Mouse (Mus musculus): ENCODE data around the gene Cdk10. TPM values are rescaled to one million over a fixed set of nuclear protein-coding genes. Genes with fewer than 3 reads are reported as not detected.

Cdk10 gene
- 69.4 and 91.1 TPM in 2 replicates for polyA plus RNA-seq (2012)

- no peak for TF ChIP-seq GATA1 (IDR thresholded peaks at IDR 0.05; ENCODE audit: low read length)
Observed at GRCm38 (mm10) chr8:123224278-123225266, at the start of gene Cdk10. Gene Cdk10 (plus strand): TSS chr8:123224842.

DNA sequence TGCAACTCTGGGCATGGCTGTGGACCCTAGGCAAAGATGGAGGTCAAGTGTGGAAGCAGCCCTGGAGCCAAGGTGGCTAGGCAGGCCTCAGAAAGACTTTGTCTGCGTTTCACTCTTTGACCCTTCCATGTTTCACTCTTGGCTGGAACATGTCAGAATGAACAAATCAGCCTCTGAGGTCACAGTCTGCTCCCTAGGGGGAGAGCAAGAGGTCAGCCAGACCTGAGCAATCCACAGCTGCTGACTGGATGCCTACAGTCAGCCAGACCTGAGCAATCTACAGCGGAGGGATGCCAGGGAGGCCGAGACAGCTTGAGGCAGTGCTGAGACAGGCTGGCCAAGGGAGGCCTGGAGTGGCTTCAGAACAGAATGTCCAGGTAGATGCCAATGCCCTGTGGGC lies 43.3 kb upstream of the Cdk10 start:
- no peak for TF ChIP-seq GATA1 (IDR thresholded peaks at IDR 0.05; ENCODE audit: low read length)

DNA sequence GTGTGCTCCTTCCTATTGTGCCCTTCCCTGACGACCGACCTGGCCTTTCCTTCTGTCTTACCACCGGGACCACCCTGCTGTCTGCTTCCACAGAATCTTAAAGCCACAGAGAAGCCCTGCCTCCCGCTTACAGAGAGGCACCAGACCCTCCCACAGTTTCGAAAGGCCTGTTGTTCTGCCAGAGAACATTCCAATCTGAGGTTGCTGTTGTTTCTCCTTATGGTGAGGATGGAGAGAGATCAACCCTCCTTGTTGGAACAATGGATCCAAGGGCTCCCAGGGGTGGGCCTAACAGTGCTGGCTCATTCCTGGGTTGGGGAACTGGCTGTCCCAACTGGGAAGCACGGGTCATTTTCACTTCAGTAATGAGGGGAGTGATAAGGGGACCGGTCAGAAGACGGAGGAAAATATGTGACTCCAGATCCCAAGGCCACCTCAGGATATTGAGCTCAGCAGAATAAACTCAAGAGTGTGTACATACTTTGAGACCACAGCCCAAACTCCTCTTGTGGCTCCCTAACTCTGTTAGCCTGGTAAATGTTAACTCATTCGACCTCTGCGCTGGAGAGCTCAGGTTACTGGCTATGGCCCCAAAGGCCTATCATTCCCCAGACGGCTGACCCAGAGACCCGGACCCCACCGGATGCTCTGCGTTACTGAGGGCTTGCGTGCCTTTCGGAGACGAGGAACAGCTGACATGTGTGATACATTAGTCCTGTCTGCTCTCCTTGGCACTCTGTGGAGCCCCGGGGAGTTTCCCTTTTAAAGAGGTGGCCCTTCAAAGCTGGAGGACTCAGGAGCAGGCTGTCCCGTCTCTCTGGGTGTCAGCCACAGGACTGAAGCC lies 38.9 kb upstream of the Cdk10 start, which contains the start of gene Dpep1:
TSS of gene Dpep1 (plus strand) at position 677 of the 844 bp plus-strand sequence.
- TF ChIP-seq GATA1 (IDR thresholded peaks at IDR 0.05; ENCODE audit: low read length), result no peak

DNA sequence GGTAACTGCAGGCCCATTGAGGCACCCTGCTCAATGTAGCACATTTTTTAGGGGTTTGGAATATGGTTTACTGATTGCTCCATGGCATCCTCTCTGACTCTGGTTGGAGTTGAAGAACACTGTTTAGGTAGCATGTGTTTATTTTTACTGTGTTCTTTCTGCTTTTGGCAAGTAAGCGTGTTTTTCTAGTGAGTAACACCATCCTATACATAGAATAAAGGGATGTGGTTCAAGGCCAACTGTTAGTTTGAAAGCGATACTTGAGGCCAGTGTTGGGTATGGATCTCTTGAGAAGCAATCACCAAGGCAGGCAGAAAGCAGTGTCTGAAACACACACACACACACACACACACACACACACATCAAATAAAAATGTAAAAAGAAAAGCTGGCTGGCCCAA lies 36.6 kb upstream of the Cdk10 start:
- TF ChIP-seq GATA1 (IDR thresholded peaks at IDR 0.05; ENCODE audit: low read length), result no peak

- no peak for TF ChIP-seq GATA1 (IDR thresholded peaks at IDR 0.05; ENCODE audit: low read length)
Observed at GRCm38 (mm10) chr8:123188841-123189240, 35.8 kb upstream of the Cdk10 start.

DNA sequence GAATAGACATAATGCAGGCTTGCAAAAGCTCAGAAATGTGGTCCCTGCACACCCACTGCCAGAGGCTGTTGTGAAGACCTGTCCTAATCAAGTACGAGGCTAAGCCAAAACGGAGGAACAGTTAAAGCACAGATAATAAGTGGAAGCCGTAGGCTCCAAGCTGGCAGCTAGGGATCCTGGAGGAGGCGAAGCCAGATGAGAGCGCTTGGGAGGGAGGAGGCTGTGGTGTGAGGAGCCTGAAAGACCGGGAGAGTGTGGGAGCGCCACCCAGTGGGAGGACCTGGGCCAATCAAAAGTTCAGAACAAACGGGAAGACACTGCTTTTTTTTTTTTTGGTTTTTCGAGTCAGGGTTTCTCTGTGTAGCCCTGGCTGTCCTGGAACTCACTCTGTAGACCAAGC lies 34.0 kb upstream of the Cdk10 start:
- TF ChIP-seq GATA1 (IDR thresholded peaks at IDR 0.05; ENCODE audit: low read length), result no peak

- no peak for TF ChIP-seq GATA1 (IDR thresholded peaks at IDR 0.05; ENCODE audit: low read length)
Observed at GRCm38 (mm10) chr8:123191908-123192307, 32.7 kb upstream of the Cdk10 start.

GRCm38 (mm10) chr8:123193771-123194170 lies 30.9 kb upstream of the Cdk10 start:
- TF ChIP-seq GATA1 (IDR thresholded peaks at IDR 0.05; ENCODE audit: low read length), result no peak

DNA sequence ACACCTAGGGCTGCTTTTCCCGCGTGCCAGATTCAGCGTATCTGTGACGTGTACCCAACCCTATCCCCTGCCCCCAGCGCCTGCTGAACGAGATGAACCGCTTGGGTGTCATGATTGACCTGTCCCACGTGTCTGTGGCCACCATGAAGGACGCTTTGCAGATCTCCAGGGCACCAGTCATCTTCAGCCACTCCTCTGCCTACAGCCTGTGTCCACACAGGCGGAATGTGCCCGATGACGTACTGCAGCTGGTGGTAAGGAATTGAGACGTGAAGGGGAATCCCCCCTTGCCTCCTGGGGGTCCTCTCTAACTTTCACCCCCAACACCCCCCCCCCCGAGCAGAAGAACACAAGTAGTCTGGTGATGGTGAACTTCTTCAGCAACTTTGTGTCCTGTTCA lies 24.8 kb upstream of the Cdk10 start:
- no peak for TF ChIP-seq GATA1 (IDR thresholded peaks at IDR 0.05; ENCODE audit: low read length)

DNA sequence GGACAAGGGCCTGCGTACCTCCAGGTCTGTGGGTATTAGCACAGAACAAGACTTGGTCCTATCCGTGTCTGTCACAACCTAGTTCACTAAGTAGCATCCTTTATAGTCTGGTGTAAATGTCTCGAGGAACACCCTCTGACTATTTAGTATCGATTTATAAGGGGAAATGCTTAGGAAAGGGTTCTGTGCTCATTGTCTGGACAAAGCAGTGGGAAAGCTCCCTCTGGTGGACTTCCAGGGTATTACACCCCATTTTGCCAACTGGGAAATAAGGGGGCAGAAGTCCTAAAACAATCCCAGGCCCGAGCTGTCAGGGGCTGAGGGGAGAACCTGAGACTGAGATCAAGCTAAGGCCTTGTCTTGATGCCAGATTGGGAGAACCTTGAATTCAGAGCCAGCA lies 22.4 kb upstream of the Cdk10 start:
- no peak for TF ChIP-seq GATA1 (IDR thresholded peaks at IDR 0.05; ENCODE audit: low read length)

DNA sequence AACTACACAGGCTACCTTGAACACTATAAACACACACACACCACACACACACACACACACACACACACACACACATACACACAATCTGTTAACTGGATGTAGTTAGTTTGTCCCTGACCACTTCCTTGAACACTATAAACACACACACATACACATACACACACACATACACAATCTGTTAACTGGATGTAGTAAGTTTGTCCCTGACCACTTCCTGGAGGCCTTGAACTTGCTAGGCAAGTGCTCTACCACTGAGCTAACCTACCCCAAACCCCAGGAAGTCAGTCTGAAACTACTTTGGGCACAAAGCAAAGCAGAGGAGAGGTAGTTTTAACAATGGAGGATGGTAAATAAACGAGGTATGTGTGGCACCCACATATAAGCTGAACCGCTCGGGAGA lies 21.1 kb upstream of the Cdk10 start:
- TF ChIP-seq GATA1 (IDR thresholded peaks at IDR 0.05; ENCODE audit: low read length), result no peak

GRCm38 (mm10) chr8:123211876-123212275 lies 12.8 kb upstream of the Cdk10 start:
- TF ChIP-seq GATA1 (IDR thresholded peaks at IDR 0.05; ENCODE audit: low read length), result no peak

- no peak for TF ChIP-seq GATA1 (IDR thresholded peaks at IDR 0.05; ENCODE audit: low read length)
Observed at GRCm38 (mm10) chr8:123212321-123213117, 12.1 kb upstream of the Cdk10 start, which contains the start of the genes Chmp1a and Spata33. Gene Chmp1a (minus strand): TSS chr8:123212763. Gene Spata33 (plus strand): TSS chr8:123212832.

GRCm38 (mm10) chr8:123213118-123213772 lies 11.4 kb upstream of the Cdk10 start:
- no peak for TF ChIP-seq GATA1 (IDR thresholded peaks at IDR 0.05; ENCODE audit: low read length)

DNA sequence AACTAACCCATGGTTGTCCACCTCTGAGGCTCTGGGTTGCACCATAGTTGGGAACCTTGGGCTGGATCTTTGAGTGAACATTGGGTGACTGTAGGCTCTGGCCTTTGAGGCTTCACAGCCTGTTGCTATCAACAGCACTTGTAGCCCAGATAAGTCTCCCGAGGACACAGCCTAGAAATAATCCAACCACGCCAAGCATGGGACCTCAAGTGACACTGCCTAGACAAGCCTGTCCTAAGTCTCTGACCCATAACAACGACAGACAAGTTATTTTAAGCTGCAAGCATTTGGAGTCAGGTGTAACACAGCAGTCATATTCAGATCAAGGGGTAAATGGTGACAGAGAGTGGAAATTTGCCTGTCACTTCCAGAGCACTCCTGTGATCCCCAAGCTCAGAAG lies 9.2 kb upstream of the Cdk10 start:
- TF ChIP-seq GATA1 (IDR thresholded peaks at IDR 0.05; ENCODE audit: low read length), result no peak

Data from G1E-ER4 (cell line).